Mouse (Mus musculus) myocyte (in vitro differentiated cells): Measurements from ENCODE around the gene Rab33b. TPM values are rescaled to one million over a fixed set of nuclear protein-coding genes. Genes with fewer than 3 reads are reported as not detected.

Experiments used
- H3K27me3 ChIP-seq: one replicate; pipeline ENCODE4 v1.6.1; 2011; ENCODE audit not compliant: control insufficient read depth, insufficient read depth, insufficient read length
- H3K36me3 ChIP-seq: one replicate; pipeline ENCODE4 v1.6.1; 2011; ENCODE audit not compliant: control insufficient read depth, insufficient read depth
- H3K4me2 ChIP-seq: one replicate; pipeline ENCODE4 v1.6.1; 2011; ENCODE audit warnings: low read depth, control low read depth
- H3K4me3 ChIP-seq: one replicate; pipeline ENCODE4 v1.5.1; 2011; ENCODE audit warnings: mild to moderate bottlenecking, control low read depth, moderate library complexity
- H3K79me2 ChIP-seq: one replicate; pipeline ENCODE4 v1.6.1; 2011; ENCODE audit not compliant: control insufficient read depth, insufficient read depth
- H3ac ChIP-seq: one replicate; pipeline ENCODE4 v1.6.1; 2011; ENCODE audit not compliant: control insufficient read depth, insufficient read length
- CEBPB ChIP-seq: IDR thresholded peaks from 2 replicates; pipeline ENCODE4 v1.6.1; 2011; ENCODE audit warnings: mild to moderate bottlenecking, moderate library complexity; ENCODE audit not compliant: poor library complexity, insufficient read depth, severe bottlenecking
- E2F4 ChIP-seq: IDR thresholded peaks from one replicate; pipeline ENCODE4 v1.6.1; 2011; ENCODE audit warnings: mild to moderate bottlenecking, control low read depth, moderate library complexity; ENCODE audit not compliant: insufficient read depth
- MAX ChIP-seq: IDR thresholded peaks from one replicate; pipeline ENCODE4 v1.6.1; 2011; ENCODE audit warnings: low read depth, mild to moderate bottlenecking, control low read depth
- MYOG ChIP-seq, 3 experiments: IDR thresholded peaks; one replicate each; pipeline ENCODE4 v1.6.1; 2011; ENCODE audit warnings: control low read depth in 2 of 3, low read depth in 2 of 3, mild to moderate bottlenecking in 2 of 3; ENCODE audit not compliant: insufficient read length in 2 of 3, control insufficient read depth in 1 of 3, insufficient read depth in 1 of 3
- POLR2A ChIP-seq: IDR thresholded peaks from one replicate; pipeline ENCODE4 v1.6.1; 2011; ENCODE audit warnings: low read depth, mild to moderate bottlenecking, control low read depth, moderate library complexity; ENCODE audit not compliant: insufficient read length
- POLR2AphosphoS2 ChIP-seq: IDR thresholded peaks from one replicate; pipeline ENCODE4 v1.6.1; 2011; ENCODE audit warnings: low read depth, control low read depth; ENCODE audit not compliant: insufficient read length
- REST ChIP-seq: IDR thresholded peaks from one replicate; pipeline ENCODE4 v1.6.1; 2011; ENCODE audit warnings: mild to moderate bottlenecking, control low read depth, moderate library complexity; ENCODE audit not compliant: insufficient read depth, insufficient read length
- SRF ChIP-seq: IDR thresholded peaks from one replicate; pipeline ENCODE4 v1.6.1; 2011; ENCODE audit warnings: low read depth; ENCODE audit not compliant: control insufficient read depth, insufficient read length
- TCF12 ChIP-seq: IDR thresholded peaks from one replicate; pipeline ENCODE4 v1.6.1; 2011; ENCODE audit warnings: mild to moderate bottlenecking, control low read depth; ENCODE audit not compliant: poor library complexity, insufficient read depth, severe bottlenecking
- TCF3 ChIP-seq: IDR thresholded peaks from one replicate; pipeline ENCODE4 v1.6.1; 2011; ENCODE audit warnings: low read depth, control low read depth; ENCODE audit not compliant: insufficient read length
- USF1 ChIP-seq: IDR thresholded peaks from one replicate; pipeline ENCODE4 v1.6.1; 2011; ENCODE audit warnings: low read depth, mild to moderate bottlenecking, control low read depth, moderate library complexity
- polyA plus RNA-seq: library from polyadenylated mRNA; unstranded; fragments of >200 nt; fragmentation: generic; extraction: Trizol; gene quantifications from one replicate; pipeline ENCODE4 v1.2.1, GENCODE M21; 2012; ENCODE audit warnings: missing spikeins

Rab33b gene
- polyA plus RNA-seq, 1 experiment: 8.0 TPM

- Histone ChIP-seq H3K4me3 (no peak overlapping the region), H3ac (no peak overlapping the region), H3K4me2 (no peak overlapping the region), H3K36me3 (no peaks in the 10 kb centered on the region), H3K27me3 (no peaks in the 10 kb centered on the region), H3K79me2 (peaks cover 5% of the 10 kb centered on the region)
- TF ChIP-seq POLR2AphosphoS2: peak; percentile 63
- no peak for TF ChIP-seq SRF
Observed at GRCm38 (mm10) chr3:51479893-51480292, 3.8 kb upstream of the Rab33b start.

GRCm38 (mm10) chr3:51481059-51481458, 2.7 kb upstream of the Rab33b start:
- no peak overlapping the region for H3K4me3 ChIP-seq
- no peaks in the 10 kb centered on the region for H3K27me3 ChIP-seq
- no peak overlapping the region for H3K4me2 ChIP-seq
- no peak overlapping the region for H3ac ChIP-seq
- H3K79me2 ChIP-seq: peaks cover 16% of the 10 kb centered on the region
- TF ChIP-seq TCF3: no peak
- TF ChIP-seq POLR2A: no peak
- H3K36me3 ChIP-seq: no peaks in the 10 kb centered on the region

- no peak overlapping the region for H3ac ChIP-seq
- no peaks in the 10 kb centered on the region for H3K36me3 ChIP-seq
- H3K27me3 ChIP-seq: no peaks in the 10 kb centered on the region
- no peak overlapping the region for H3K4me3 ChIP-seq
- no peak overlapping the region for H3K4me2 ChIP-seq
- peaks cover 24% of the 10 kb centered on the region for H3K79me2 ChIP-seq
- TF ChIP-seq SRF (no peak), POLR2AphosphoS2 (no peak), POLR2A (no peak), MYOG (IDR thresholded peaks at IDR 0.05; ENCODE audit: control insufficient read depth in 1 of 3, insufficient read depth in 1 of 3, insufficient read length in 2 of 3, low read depth in 2 of 3) (no peak)
Observed at GRCm38 (mm10) chr3:51481881-51482280, 1.8 kb upstream of the Rab33b start.

GRCm38 (mm10) chr3:51482781-51483180, 939 bp upstream of the Rab33b start:
- TF ChIP-seq POLR2AphosphoS2: no peak
- TF ChIP-seq POLR2A: no peak
- TF ChIP-seq MYOG (IDR thresholded peaks at IDR 0.05; ENCODE audit: control insufficient read depth in 1 of 3, insufficient read depth in 1 of 3, insufficient read length in 2 of 3, low read depth in 2 of 3): no peak
- no peak for TF ChIP-seq USF1
- TF ChIP-seq E2F4: no peak
- TF ChIP-seq SRF: no peak
- no peak for TF ChIP-seq TCF3
- no peak for TF ChIP-seq CEBPB
- TF ChIP-seq REST: no peak
- no peak for TF ChIP-seq TCF12
- Histone ChIP-seq H3K4me3 (peak overlapping the region; percentile 79), H3K27me3 (no peaks in the 10 kb centered on the region), H3K4me2 (peak overlapping the region; percentile 88), H3K79me2 (peaks cover 28% of the 10 kb centered on the region), H3K36me3 (no peaks in the 10 kb centered on the region), H3ac (peak overlapping the region; percentile 49)

DNA sequence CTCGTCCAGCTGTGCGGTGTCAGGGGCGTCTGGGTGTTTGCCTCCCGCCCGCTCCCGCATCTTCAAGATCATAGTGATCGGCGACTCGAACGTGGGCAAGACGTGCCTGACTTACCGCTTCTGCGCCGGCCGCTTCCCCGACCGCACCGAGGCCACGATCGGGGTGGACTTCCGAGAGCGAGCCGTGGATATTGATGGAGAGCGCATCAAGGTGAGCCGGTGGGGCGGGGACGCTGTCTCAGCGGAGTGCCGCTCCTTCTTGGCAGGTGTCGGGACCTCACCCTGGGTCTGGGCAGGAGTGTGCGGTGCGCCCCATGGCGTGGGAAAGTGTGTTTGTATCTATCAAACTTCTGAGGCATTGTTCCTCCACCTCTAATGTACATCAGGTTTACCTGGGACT, 650 bp downstream of the Rab33b start:
- TF ChIP-seq SRF (no peak), POLR2A (no peak), CEBPB (no peak), REST (no peak), MYOG (IDR thresholded peaks at IDR 0.05; ENCODE audit: control insufficient read depth in 1 of 3, insufficient read depth in 1 of 3, insufficient read length in 2 of 3, low read depth in 2 of 3) (no peak), MAX (no peak)
- H3K36me3 ChIP-seq: no peaks in the 10 kb centered on the region

GRCm38 (mm10) chr3:51485347-51485746, 1.6 kb downstream of the Rab33b start:
- TF ChIP-seq TCF3 (no peak), POLR2AphosphoS2 (no peak), E2F4 (no peak), REST (no peak), MAX (no peak), POLR2A (no peak), CEBPB (peak; percentile 64)
- no peak overlapping the region for H3ac ChIP-seq
- H3K79me2 ChIP-seq: peaks cover 46% of the 10 kb centered on the region
- H3K4me3 ChIP-seq: peak overlapping the region; percentile 79
- no peaks in the 10 kb centered on the region for H3K36me3 ChIP-seq
- peak overlapping the region; percentile 86 for H3K4me2 ChIP-seq
- no peaks in the 10 kb centered on the region for H3K27me3 ChIP-seq

More for the DNA sequence above, 650 bp downstream of the Rab33b start:
- peak overlapping the region; percentile 86 for H3K4me2 ChIP-seq
- H3K27me3 ChIP-seq: no peaks in the 10 kb centered on the region
- peaks cover 41% of the 10 kb centered on the region for H3K79me2 ChIP-seq
- H3K4me3 ChIP-seq: peak overlapping the region; percentile 79
- H3ac ChIP-seq: peak overlapping the region; percentile 49
